Mouse (Mus musculus): ENCODE results near the gene Coa5. TPM values are rescaled to one million over a fixed set of nuclear protein-coding genes. Genes with fewer than 3 reads are reported as not detected.

Gene Coa5
- total and polyA plus RNA-seq, 3 experiments: 43.8 to 79.8 (median 62.8) TPM

DNA sequence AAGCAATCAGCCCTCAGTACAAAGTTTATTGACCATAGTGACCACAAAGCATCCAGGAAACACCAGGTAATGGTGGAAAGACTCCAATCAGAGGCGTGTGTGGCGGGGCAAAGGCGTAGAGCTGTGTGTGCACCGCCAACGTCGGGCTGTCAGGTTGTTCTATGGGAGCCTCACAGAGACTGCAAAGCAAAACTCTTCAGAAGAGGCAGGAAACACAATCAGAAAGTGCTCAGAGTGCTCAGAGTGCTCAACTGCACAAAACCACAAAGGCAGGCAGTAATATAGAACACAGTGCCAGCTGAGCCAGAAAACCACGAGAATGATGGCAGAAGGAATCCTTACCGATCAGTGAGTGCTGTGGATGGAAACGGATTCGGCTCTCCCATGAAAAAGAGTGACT lies 43.3 kb upstream of the Coa5 start:
- in situ Hi-C loops (cut with MboI; ENCODE audit: low pct_ligation_motif_present, low pct_unique_long_range_greater_than_20kb, low sequenced_read_pairs): loop anchor here (5.0 kb wide), 1 partner anchor 159 kb away; no protein-coding TSS in a partner anchor

DNA sequence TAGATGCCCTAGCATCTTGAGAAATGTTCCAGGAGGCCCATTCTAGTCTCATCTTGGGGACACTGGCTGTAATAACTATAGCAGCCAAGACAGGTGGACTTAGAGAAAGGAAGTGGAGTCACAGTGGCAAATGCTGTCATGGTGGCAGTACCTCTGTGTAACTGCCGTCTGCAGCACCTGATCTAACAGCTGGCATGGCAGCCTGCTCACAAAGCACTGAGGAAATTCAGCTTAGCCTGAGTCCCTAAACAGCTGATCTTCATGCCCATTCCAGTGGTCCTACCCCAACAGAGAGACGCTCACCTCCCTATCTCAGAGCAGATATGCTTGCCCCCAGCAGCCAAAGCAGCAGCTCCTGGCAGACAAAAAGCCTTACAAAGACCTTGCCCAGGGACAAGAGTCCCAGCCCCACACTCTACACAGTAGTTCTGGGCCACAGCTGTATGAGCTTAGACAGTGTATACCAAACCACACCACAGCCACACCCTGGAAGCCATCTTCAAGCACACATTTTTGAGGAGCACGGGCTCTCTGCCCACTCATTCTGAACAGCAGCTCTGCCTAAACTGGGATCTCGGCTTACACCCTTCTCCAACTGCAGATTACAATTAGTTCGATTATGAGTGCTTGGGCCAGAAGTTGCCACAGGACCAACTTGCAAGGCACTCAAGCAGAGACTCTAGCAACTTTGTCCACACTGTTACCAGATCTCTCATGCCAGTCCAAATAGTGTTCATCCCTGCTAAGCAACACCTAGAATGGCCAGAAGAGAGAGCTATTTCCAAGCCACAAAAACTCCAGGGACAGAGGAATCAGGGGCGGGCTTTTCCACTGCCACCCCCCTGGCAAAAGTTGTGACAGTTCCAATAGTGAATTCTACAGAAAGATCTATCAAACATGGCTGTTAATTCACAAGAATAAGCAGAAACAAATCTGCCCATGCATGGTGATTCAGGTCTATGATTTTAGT lies 41.6 kb upstream of the Coa5 start:
- H3K79me2 ChIP-seq (replicated peaks; ENCODE audit: control insufficient read depth, extremely low read depth, insufficient read depth, poor library complexity, severe bottlenecking): peaks cover 15% of the 10 kb centered on the region
- peaks cover 13 to 29% of the 10 kb centered on the region in 2 experiments for H3K36me3 ChIP-seq (replicated peaks in 1 of 2; ENCODE audit: control insufficient read depth in 1 of 2, insufficient read depth in 1 of 2, low read length in 1 of 2)
- no peaks in the 10 kb centered on the region for H3K27me3 ChIP-seq (replicated peaks)
- H3K9ac ChIP-seq (ENCODE audit: insufficient read depth, low read depth): no peak overlapping the region
- no peak for DNase-seq (ENCODE audit: extremely low read depth)
- dilution Hi-C loops (cut with MboI; ENCODE audit: extremely low pct_ligation_motif_present, extremely low pct_unique_long_range_greater_than_20kb, low sequenced_read_pairs) (no loop called here), in situ Hi-C loops (cut with MboI; ENCODE audit: low pct_ligation_motif_present, low pct_unique_long_range_greater_than_20kb, low sequenced_read_pairs) (loop anchor here (5.0 kb wide), 1 partner anchor 161 kb away; no protein-coding TSS in a partner anchor)
- H3K9me3 ChIP-seq (replicated peaks; ENCODE audit: low read length): peaks cover 9% of the 10 kb centered on the region
- H3K27ac ChIP-seq (ENCODE audit: insufficient read depth, low read depth): no peak overlapping the region
- H3K4me2 ChIP-seq (ENCODE audit: insufficient read depth, low read depth, poor library complexity, severe bottlenecking): no peak overlapping the region
- peaks cover 17 to 63% of the 10 kb centered on the region in 2 experiments for H3K4me1 ChIP-seq (ENCODE audit: control insufficient read depth in 1 of 2, insufficient read depth in 2 of 2)
- no peak overlapping the region for H3K4me3 ChIP-seq (replicated peaks in 1 of 3; ENCODE audit: low read depth in 2 of 3, low read length in 2 of 3, poor library complexity in 1 of 3)
- TF ChIP-seq IRF4 (IDR thresholded peaks at IDR 0.05; ENCODE audit: low read depth, low read length) (peak; percentile 22; the same call in 1 of the 2 replicates), HCFC1 (IDR thresholded peaks at IDR 0.05; ENCODE audit: low read depth, low read length) (no peak), MEF2A (IDR thresholded peaks at IDR 0.05; ENCODE audit: borderline replicate concordance, low read depth, low read length) (no peak), ZKSCAN1 (IDR thresholded peaks at IDR 0.05; ENCODE audit: borderline replicate concordance, low read depth, low read length) (no peak), JUN (IDR thresholded peaks at IDR 0.05; ENCODE audit: insufficient read depth, low read depth, low read length) (no peak), MXI1 (IDR thresholded peaks at IDR 0.05; ENCODE audit: low read depth, low read length) (no peak), USF1 (IDR thresholded peaks at IDR 0.05; ENCODE audit: low read depth, low read length) (no peak), KAT2A (IDR thresholded peaks at IDR 0.05; ENCODE audit: insufficient replicate concordance, low read length) (no peak), NELFE (IDR thresholded peaks at IDR 0.05; ENCODE audit: low read depth, low read length) (no peak), MAZ (IDR thresholded peaks at IDR 0.05; ENCODE audit: low read depth, low read length) (0 out of 2 replicates have a peak, but pooled peaks have one; percentile 56), ZC3H11A (IDR thresholded peaks at IDR 0.05; ENCODE audit: low read depth, low read length) (0 out of 2 replicates have a peak, but pooled peaks have one; percentile 26), RAD21 (IDR thresholded peaks at IDR 0.05; ENCODE audit: low read depth, low read length) (peak; percentile 79), PAX5 (IDR thresholded peaks at IDR 0.05; ENCODE audit: low read length) (no peak), CTCF (conservative IDR thresholded peaks at IDR 0.05 in 1 of 2, IDR thresholded peaks at IDR 0.05 in 1 of 2; ENCODE audit: low read depth in 2 of 2, low read length in 2 of 2) (peak in 1 of 2 experiments; percentile 74; a peak in 2 of 4 replicates), ETS1 (conservative IDR thresholded peaks at IDR 0.05; ENCODE audit: low read depth, low read length) (no peak), TCF12 (IDR thresholded peaks at IDR 0.05; ENCODE audit: low read depth, low read length) (no peak), BHLHE40 (IDR thresholded peaks at IDR 0.05; ENCODE audit: low read depth, low read length) (no peak), MAFK (IDR thresholded peaks at IDR 0.05; ENCODE audit: insufficient replicate concordance, low read length) (no peak), POLR2A (IDR thresholded peaks at IDR 0.05; ENCODE audit: low read depth, low read length) (no peak), SMC3 (IDR thresholded peaks at IDR 0.05; ENCODE audit: low read depth, low read length) (peak; percentile 77), JUND (conservative IDR thresholded peaks at IDR 0.05; ENCODE audit: low read depth, low read length) (no peak), USF2 (conservative IDR thresholded peaks at IDR 0.05; ENCODE audit: low read depth, low read length) (no peak), E2F4 (IDR thresholded peaks at IDR 0.05; ENCODE audit: insufficient replicate concordance, low read depth, low read length) (no peak), TBP (conservative IDR thresholded peaks at IDR 0.05; ENCODE audit: low read depth, low read length) (no peak)

More for the DNA sequence above, 43.3 kb upstream of the Coa5 start:
- peaks cover 24% of the 10 kb centered on the region for H3K79me2 ChIP-seq (replicated peaks; ENCODE audit: control insufficient read depth, extremely low read depth, insufficient read depth, poor library complexity, severe bottlenecking)
- H3K27me3 ChIP-seq (replicated peaks): no peaks in the 10 kb centered on the region
- dilution Hi-C loops (cut with MboI; ENCODE audit: extremely low pct_ligation_motif_present, extremely low pct_unique_long_range_greater_than_20kb, low sequenced_read_pairs): no loop called here
- no peak for TF ChIP-seq ELF1 (IDR thresholded peaks at IDR 0.05; ENCODE audit: low read depth, low read length)
- TF ChIP-seq SIN3A (IDR thresholded peaks at IDR 0.05; ENCODE audit: low read length): 0 out of 2 replicates have a peak, but pooled peaks have one; percentile 10
- no peak for TF ChIP-seq ZMIZ1 (IDR thresholded peaks at IDR 0.05; ENCODE audit: low read depth, low read length)
- peaks cover 12 to 27% of the 10 kb centered on the region in 2 experiments for H3K36me3 ChIP-seq (replicated peaks in 1 of 2; ENCODE audit: control insufficient read depth in 1 of 2, insufficient read depth in 1 of 2, low read length in 1 of 2)
- H3K4me2 ChIP-seq (ENCODE audit: insufficient read depth, low read depth, poor library complexity, severe bottlenecking): peak overlapping the region; percentile 74
- peaks cover 18 to 67% of the 10 kb centered on the region in 2 experiments for H3K4me1 ChIP-seq (ENCODE audit: control insufficient read depth in 1 of 2, insufficient read depth in 2 of 2)
- peak overlapping the region; percentile 13 to 32 (median 25) for H3K4me3 ChIP-seq (replicated peaks in 1 of 3; ENCODE audit: low read depth in 2 of 3, low read length in 2 of 3, poor library complexity in 1 of 3)
- DNase-seq (ENCODE audit: extremely low read depth): no peak
- H3K9ac ChIP-seq (ENCODE audit: insufficient read depth, low read depth): peak overlapping the region; percentile 71
- peak overlapping the region; percentile 99 for H3K27ac ChIP-seq (ENCODE audit: insufficient read depth, low read depth)
- peaks cover 7% of the 10 kb centered on the region for H3K9me3 ChIP-seq (replicated peaks; ENCODE audit: low read length)
